Mouse (Mus musculus) hindbrain, embryonic 12.5 days (tissue): ENCODE measurements around the gene Rcor3. TPM values are rescaled to one million over a fixed set of nuclear protein-coding genes. Genes with fewer than 3 reads are reported as not detected.

Experiments
- ATAC-seq: fragments of 200-750 bp; cut with Nextera tagmentation; 2 replicates; pipeline ENCODE4 v1.8.0; 2017; ENCODE audit warnings: moderate TSS enrichment; ENCODE audit not compliant: low FRiP score
- H3K27ac ChIP-seq: fragments of 300-500 bp; sonication (generic); 2 replicates; pipeline ENCODE4 v1.5.1; 2016; ENCODE audit warnings: mild to moderate bottlenecking
- H3K27me3 ChIP-seq: fragments of 300-500 bp; sonication (generic); 2 replicates; pipeline ENCODE4 v1.6.1; 2016; ENCODE audit warnings: mild to moderate bottlenecking
- H3K36me3 ChIP-seq: fragments of 300-500 bp; sonication (generic); 2 replicates; pipeline ENCODE4 v1.6.1; 2016; ENCODE audit warnings: mild to moderate bottlenecking
- H3K4me1 ChIP-seq: fragments of 300-500 bp; sonication (generic); 2 replicates; pipeline ENCODE4 v1.6.1; 2016
- H3K4me2 ChIP-seq: fragments of 300-500 bp; sonication (generic); replicated peaks from 2 replicates; pipeline ENCODE4 v1.6.1; 2016; ENCODE audit warnings: mild to moderate bottlenecking
- H3K4me3 ChIP-seq: fragments of 300-500 bp; sonication (generic); 2 replicates; pipeline ENCODE4 v1.5.1; 2016; ENCODE audit warnings: mild to moderate bottlenecking
- H3K9ac ChIP-seq: fragments of 300-500 bp; sonication (generic); 2 replicates; pipeline ENCODE4 v1.6.1; 2016; ENCODE audit warnings: mild to moderate bottlenecking, moderate library complexity
- H3K9me3 ChIP-seq: fragments of 300-500 bp; sonication (generic); replicated peaks from 2 replicates; pipeline ENCODE4 v1.6.1; 2016; ENCODE audit warnings: mild to moderate bottlenecking
- WGBS: fragments of 180-500 bp; shearing (Covaris S2); methylation state at CpG from one replicate; pipeline ENCODE4 v1.1.7; 2016; 5-methylcytosine and 5-hydroxymethylcytosine counted together
- polyA plus RNA-seq: library from polyadenylated mRNA; unstranded; fragments of >200 nt; fragmentation: Nextera tagmentation; extraction: Ambion mirVana; gene quantifications from 2 replicates; pipeline ENCODE4 v1.2.1, GENCODE M21; 2016

Rcor3 gene
- polyA plus RNA-seq, 1 experiment from 2014 or later, result 28.3 TPM

DNA sequence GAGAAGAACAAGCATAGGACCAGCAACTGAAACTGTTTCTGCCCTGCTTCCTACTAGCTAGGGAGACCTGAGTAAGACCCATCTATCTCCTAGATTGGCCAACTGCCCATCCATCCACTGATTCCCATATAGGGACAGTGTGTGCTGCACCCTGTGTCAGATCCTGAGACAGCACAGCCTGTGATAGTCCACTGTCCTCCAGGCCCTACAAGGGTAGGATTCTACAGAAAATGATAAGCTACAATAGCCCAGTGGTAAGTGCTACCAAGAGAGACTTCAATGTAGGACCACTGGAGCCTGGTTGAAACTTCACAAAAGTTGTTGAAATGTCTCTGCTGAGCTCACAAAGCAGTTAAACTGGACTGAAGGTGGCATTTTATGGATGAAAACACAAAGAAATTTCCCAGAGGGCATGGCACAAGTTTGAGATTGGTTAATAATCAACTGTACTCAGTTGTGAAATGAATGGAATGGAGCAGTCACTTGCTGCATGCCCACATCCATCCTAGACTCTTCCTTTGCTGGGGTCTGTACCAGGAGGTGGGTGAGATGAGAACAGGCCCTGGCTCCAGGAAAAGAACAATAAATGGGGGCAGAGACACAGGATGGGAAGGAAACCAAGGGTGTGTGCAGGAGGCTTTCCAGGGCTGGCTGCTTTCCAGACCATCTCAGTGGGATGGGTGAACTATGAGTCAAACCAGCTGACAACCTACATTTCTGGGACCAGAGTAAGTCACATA lies 60.9 kb downstream of the Rcor3 start:
- Histone ChIP-seq H3K9ac (no peak overlapping the region), H3K9me3 (no peaks in the 10 kb centered on the region), H3K27me3 (no peaks in the 10 kb centered on the region), H3K4me1 (no peaks in the 10 kb centered on the region), H3K36me3 (no peaks in the 10 kb centered on the region), H3K27ac (no peak overlapping the region), H3K4me2 (no peak overlapping the region), H3K4me3 (no peak overlapping the region)
- ATAC-seq, result no peak

DNA sequence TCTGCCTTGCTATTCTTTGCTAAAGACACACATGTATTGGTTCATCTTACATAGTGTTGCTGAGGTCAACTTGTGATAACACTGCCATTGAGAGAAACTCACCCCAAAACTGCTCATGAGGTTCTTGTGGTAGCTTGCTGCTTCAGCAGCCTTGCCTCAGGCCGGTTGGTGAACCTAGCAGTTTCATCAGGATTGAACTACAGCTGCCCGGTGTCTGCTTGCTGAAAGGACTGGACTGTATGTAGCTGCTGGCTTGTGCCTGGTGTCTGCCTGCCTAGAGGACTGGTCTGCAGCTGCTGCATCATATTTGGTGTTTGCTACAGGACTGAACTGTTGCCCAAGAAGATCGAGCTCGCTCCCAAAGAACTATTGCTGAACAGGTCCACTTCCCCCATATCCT lies 61.8 kb downstream of the Rcor3 start:
- no peaks in the 10 kb centered on the region for H3K36me3 ChIP-seq
- no peak overlapping the region for H3K4me3 ChIP-seq
- no peaks in the 10 kb centered on the region for H3K27me3 ChIP-seq
- no peak for ATAC-seq
- no peak overlapping the region for H3K4me2 ChIP-seq
- no peak overlapping the region for H3K9ac ChIP-seq
- no peak overlapping the region for H3K27ac ChIP-seq
- 87% methylated on average over 4 of the region's 4 CpGs for WGBS
- H3K4me1 ChIP-seq, result no peaks in the 10 kb centered on the region
- H3K9me3 ChIP-seq, result no peaks in the 10 kb centered on the region

GRCm38 (mm10) chr1:192074824-192075223 lies 63.0 kb downstream of the Rcor3 start:
- no peaks in the 10 kb centered on the region for H3K9me3 ChIP-seq

DNA sequence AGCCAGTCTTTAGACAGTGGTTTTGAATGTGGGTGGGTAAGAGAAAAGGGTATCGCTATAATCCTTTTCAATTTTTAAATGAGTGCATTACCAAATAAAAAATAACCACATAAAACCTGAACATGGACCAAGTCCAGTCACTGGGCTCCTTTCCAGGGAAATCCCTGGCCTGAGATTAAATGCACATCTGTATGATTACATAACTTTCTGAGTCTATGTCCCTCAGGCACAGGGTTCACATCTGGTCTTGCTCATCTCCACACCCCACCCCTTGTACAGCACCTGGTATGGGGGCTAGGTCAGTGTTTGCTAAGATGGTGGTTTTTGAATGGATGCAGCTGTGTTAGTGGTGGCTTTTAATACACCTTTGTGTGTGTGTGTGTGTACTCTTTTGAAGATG lies 65.4 kb downstream of the Rcor3 start:
- no peaks in the 10 kb centered on the region for H3K36me3 ChIP-seq
- no peak overlapping the region for H3K9ac ChIP-seq
- H3K4me3 ChIP-seq, result no peak overlapping the region
- 92% methylated on average over 1 of the region's 1 CpGs for WGBS
- no peak overlapping the region for H3K4me2 ChIP-seq
- no peaks in the 10 kb centered on the region for H3K9me3 ChIP-seq
- H3K27me3 ChIP-seq, result no peaks in the 10 kb centered on the region
- H3K4me1 ChIP-seq, result peaks cover 10% of the 10 kb centered on the region; the same call in 1 of the 2 replicates
- no peak for ATAC-seq
- no peak overlapping the region for H3K27ac ChIP-seq

More at GRCm38 (mm10) chr1:192074824-192075223, 63.0 kb downstream of the Rcor3 start:
- no peak for ATAC-seq
- WGBS, result 79% methylated on average over 1 of the region's 1 CpGs
- H3K4me2 ChIP-seq, result no peak overlapping the region
- H3K9ac ChIP-seq, result no peak overlapping the region
- no peak overlapping the region for H3K4me3 ChIP-seq
- no peaks in the 10 kb centered on the region for H3K36me3 ChIP-seq
- peaks cover 10% of the 10 kb centered on the region; the same call in 1 of the 2 replicates for H3K4me1 ChIP-seq
- no peaks in the 10 kb centered on the region for H3K27me3 ChIP-seq
- no peak overlapping the region for H3K27ac ChIP-seq

GRCm38 (mm10) chr1:192070618-192071051 lies 67.2 kb downstream of the Rcor3 start:
- peaks cover 10% of the 10 kb centered on the region; the same call in 1 of the 2 replicates for H3K4me1 ChIP-seq
- no peaks in the 10 kb centered on the region for H3K27me3 ChIP-seq
- no peaks in the 10 kb centered on the region for H3K9me3 ChIP-seq
- WGBS, result 66% methylated on average over 3 of the region's 3 CpGs
- no peak for ATAC-seq
- H3K9ac ChIP-seq, result no peak overlapping the region
- H3K4me3 ChIP-seq, result no peak overlapping the region
- no peak overlapping the region for H3K27ac ChIP-seq
- H3K4me2 ChIP-seq, result no peak overlapping the region
- no peaks in the 10 kb centered on the region for H3K36me3 ChIP-seq

- Histone ChIP-seq H3K4me2 (no peak overlapping the region), H3K27ac (no peak overlapping the region), H3K9me3 (no peaks in the 10 kb centered on the region), H3K9ac (no peak overlapping the region), H3K27me3 (no peaks in the 10 kb centered on the region), H3K4me1 (peaks cover 10% of the 10 kb centered on the region; the same call in 1 of the 2 replicates), H3K4me3 (no peak overlapping the region), H3K36me3 (no peaks in the 10 kb centered on the region)
- no peak for ATAC-seq
- WGBS, result 58% methylated on average over 13 of the region's 13 CpGs
These were observed 67.8 kb downstream of the Rcor3 start for GRCm38 (mm10) chr1:192069971-192070591.

DNA sequence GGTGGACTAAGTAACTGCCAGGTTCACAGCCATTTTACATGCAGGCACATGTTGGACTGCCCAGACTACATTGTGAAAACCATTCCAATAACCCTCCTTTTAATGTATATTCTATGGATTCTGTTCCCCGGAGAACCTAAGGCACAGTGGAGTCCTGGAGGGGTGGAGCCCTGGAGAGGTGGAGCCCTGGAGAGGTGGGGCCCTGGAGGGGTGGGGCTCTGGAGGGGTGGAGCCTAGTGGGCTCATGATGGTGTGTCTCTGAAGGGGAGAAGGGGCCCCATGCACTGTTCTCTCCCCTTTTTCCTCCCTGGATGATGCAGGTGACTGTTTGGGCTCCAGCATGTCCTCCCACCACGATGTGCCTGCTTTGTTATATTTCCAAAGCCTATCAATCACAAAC lies 69.7 kb downstream of the Rcor3 start:
- Histone ChIP-seq H3K27me3 (no peaks in the 10 kb centered on the region), H3K27ac (no peak overlapping the region)
- WGBS, result 59% methylated on average over 2 of the region's 2 CpGs

DNA sequence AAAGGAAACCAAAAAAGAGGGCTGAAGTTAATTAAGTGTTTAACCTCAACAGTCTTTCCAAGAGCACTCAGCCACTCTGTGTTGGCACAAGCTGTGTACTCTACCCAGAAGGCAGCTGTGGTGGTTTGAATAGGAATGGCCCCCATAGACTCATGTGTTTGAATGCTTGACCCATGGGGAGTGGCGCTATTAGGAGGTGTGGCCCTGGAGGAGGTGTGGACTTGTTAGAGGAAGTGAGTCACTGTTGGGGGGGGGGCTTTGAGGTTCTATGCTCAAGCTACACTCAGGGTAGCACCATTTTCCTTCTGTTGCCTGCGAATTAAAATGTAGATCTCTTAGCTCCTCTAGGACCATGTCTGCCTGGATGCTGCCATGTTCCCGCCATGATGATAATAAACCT lies 70.9 kb downstream of the Rcor3 start:
- H3K4me3 ChIP-seq, result no peak overlapping the region
- no peaks in the 10 kb centered on the region for H3K9me3 ChIP-seq
- no peak overlapping the region for H3K4me2 ChIP-seq
- no peaks in the 10 kb centered on the region for H3K27me3 ChIP-seq
- no peak for ATAC-seq
- peaks cover 11% of the 10 kb centered on the region for H3K4me1 ChIP-seq
- no peak overlapping the region for H3K9ac ChIP-seq
- H3K27ac ChIP-seq, result no peak overlapping the region
- no peaks in the 10 kb centered on the region for H3K36me3 ChIP-seq
- 91% methylated on average over 3 of the region's 3 CpGs for whole genome bisulfite sequencing

More for the DNA sequence above, 69.7 kb downstream of the Rcor3 start:
- no peaks in the 10 kb centered on the region for H3K9me3 ChIP-seq
- H3K4me2 ChIP-seq, result no peak overlapping the region
- no peak overlapping the region for H3K4me3 ChIP-seq
- no peak for ATAC-seq
- no peak overlapping the region for H3K9ac ChIP-seq
- peaks cover 10% of the 10 kb centered on the region; the same call in 1 of the 2 replicates for H3K4me1 ChIP-seq
- no peaks in the 10 kb centered on the region for H3K36me3 ChIP-seq

DNA sequence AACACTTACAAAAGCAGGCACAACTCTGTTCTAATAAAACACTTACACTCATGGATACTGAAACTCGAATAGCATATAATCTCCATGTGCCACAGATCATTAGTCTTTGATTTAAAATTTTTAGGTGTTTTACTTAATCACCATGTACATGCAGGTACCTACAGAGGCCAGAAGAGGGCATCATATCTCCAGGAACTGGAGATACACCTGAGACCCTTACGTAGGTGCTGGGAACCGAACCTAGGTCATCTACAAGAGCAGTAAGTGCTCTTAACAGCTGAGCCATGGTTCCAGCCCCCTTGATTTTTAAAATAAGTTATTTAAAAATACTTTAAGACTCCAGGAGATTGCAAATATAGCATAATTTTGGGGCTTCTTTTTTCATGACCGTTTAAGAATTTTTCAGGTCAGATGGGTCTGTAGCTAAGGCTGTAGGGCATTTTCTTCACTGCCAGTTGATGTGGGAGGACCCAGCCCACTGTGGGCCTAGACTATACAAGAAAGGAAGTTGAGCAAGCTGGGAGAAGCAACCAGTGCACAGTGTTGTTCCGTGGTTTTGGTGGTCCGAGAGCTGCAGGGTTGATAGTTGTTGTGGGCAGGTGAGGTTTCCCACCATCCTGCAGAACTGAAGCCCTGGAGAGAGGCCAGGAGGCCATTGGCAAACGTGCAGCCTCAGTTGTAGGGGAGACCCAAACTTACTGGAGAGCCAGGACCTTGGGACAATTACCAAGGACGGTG lies 74.5 kb downstream of the Rcor3 start:
- Histone ChIP-seq H3K9ac (no peak overlapping the region), H3K9me3 (no peaks in the 10 kb centered on the region), H3K27ac (no peak overlapping the region), H3K4me1 (peaks cover 3% of the 10 kb centered on the region; the same call in 1 of the 2 replicates), H3K36me3 (no peaks in the 10 kb centered on the region), H3K4me3 (no peak overlapping the region), H3K27me3 (no peaks in the 10 kb centered on the region), H3K4me2 (no peak overlapping the region)
- no peak for ATAC-seq
- WGBS, result 90% methylated on average over 8 of the region's 8 CpGs

DNA sequence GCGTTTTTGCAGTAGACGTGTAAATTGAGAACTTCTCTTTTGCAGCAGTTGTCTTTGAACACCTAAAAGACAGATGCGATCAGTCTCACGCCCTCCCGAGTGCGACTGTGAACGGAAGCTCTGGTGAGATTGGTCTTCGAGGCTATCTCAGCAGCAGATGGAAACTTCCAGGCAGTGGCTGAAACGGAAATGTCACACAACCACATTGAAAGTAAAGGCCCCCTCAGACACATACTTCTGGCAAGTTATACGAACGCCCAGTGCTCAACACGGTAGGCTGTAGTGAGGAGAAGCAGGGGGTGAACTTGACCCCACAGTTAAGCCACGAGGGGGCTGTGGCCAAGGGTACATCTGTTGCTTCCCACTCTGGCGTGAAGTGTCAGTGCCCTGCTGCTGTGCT lies 75.2 kb downstream of the Rcor3 start:
- no peaks in the 10 kb centered on the region for H3K9me3 ChIP-seq
- H3K9ac ChIP-seq, result no peak overlapping the region
- no peaks in the 10 kb centered on the region for H3K27me3 ChIP-seq
- H3K4me1 ChIP-seq, result peaks cover 3% of the 10 kb centered on the region; the same call in 1 of the 2 replicates
- H3K4me2 ChIP-seq, result no peak overlapping the region
- WGBS, result 90% methylated on average over 14 of the region's 14 CpGs
- H3K36me3 ChIP-seq, result no peaks in the 10 kb centered on the region
- H3K27ac ChIP-seq, result no peak overlapping the region
- no peak overlapping the region for H3K4me3 ChIP-seq
- no peak for ATAC-seq

DNA sequence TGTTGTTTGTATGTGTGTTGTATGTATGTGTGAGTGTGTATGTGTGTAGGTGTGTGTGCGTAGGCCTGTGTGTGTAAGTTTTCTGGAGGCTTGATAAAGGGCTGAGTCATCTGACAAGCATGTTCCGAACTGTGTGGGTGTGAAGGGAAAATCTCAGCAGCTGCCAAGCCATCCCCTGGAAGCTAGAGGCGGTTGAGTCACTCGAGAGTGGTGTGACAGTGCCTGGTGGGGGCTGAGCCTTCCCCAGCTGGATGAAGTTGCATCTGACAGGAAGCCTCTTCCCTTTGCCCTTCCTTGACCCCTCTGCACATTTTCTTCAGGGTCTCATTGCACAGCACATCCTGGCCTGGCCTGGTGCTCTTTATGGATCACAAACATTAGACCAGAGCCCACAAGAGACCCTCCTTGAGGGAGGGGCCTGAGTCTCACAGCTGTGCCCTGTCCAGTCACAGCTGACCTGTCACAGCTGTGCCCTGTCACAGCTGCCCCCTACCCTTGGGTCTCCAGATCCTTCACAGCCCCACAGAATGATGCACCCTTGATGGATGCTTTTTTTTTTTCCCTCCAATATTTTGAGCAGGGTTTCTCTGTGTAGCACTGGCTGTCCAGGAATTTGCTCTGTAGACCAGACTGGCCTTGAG lies 76.1 kb downstream of the Rcor3 start:
- H3K4me3 ChIP-seq, result no peak overlapping the region
- peaks cover 3% of the 10 kb centered on the region; the same call in 1 of the 2 replicates for H3K4me1 ChIP-seq
- H3K9me3 ChIP-seq, result no peaks in the 10 kb centered on the region
- H3K9ac ChIP-seq, result no peak overlapping the region
- WGBS, result 72% methylated on average over 4 of the region's 4 CpGs
- no peaks in the 10 kb centered on the region for H3K36me3 ChIP-seq
- no peak for ATAC-seq
- H3K27me3 ChIP-seq, result no peaks in the 10 kb centered on the region
- no peak overlapping the region for H3K27ac ChIP-seq
- H3K4me2 ChIP-seq, result no peak overlapping the region

DNA sequence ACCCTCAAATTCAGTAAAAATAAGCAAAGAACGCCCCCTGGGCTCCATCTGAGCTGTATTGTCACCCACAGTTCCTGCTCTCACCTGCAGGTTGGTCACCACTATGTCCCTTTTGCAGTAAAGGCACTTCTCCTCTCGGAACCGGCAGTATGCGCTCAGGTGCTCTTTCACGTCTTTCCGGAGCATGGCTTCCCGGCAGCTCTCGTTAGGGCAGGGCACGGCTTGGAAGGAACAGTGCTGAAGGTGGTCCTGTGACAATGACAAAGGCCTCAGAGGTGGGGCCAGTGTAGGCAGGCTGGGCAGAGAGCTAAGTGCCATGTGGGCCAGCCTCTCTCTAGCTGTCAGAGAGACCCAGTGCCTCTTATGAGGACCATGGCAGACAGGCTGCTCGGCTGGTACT lies 79.0 kb downstream of the Rcor3 start:
- no peak for ATAC-seq
- Histone ChIP-seq H3K27ac (no peak overlapping the region), H3K36me3 (no peaks in the 10 kb centered on the region), H3K4me2 (no peak overlapping the region), H3K9ac (no peak overlapping the region), H3K9me3 (no peaks in the 10 kb centered on the region; the same call in 1 of the 2 replicates), H3K4me3 (no peak overlapping the region), H3K27me3 (no peaks in the 10 kb centered on the region), H3K4me1 (peaks cover 3% of the 10 kb centered on the region; the same call in 1 of the 2 replicates)
- 83% methylated on average over 10 of the region's 10 CpGs for WGBS
